Mouse (Mus musculus): ENCODE results near the gene Tada2b.

GRCm38 (mm10) chr5:36494709-36495108 lies 10.6 kb upstream of the Tada2b start:
- no peak for TF ChIP-seq CTCF (IDR thresholded peaks at IDR 0.05; ENCODE audit: extremely low read depth, insufficient read depth, low read length)
- TF ChIP-seq POLR2A (IDR thresholded peaks at IDR 0.05; ENCODE audit: extremely low read depth, insufficient read depth, low read length), result no peak
